Mouse (Mus musculus): Measurements from ENCODE around the gene Rpia. TPM values are rescaled to one million over a fixed set of nuclear protein-coding genes. Genes with fewer than 3 reads are reported as not detected.

The Rpia gene
- polyA plus RNA-seq, 1 experiment from 2014 or later, result 2.3 TPM

DNA sequence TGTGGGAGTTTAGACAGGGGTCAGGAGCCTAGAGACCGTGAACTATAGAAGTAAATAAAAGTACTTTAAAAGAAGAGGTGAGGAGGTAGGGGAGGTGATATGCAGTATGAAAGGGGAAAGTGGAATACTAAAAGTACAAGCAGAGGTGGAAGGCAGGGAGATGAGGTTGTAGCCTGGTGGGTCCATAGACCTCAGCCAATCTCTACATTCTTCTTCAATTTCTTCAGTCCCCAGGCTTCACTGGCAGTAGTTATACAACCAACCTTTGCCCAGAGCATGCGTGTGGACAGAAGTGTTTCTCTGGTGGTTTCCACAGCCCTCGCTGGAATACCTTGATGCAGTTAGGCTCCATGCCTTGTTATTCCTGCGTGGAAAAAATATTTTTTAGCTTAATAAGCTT, 73.9 kb downstream of the Rpia start:
- Histone ChIP-seq H3K27ac (ENCODE audit: low read length) (no peak overlapping the region), H3K4me3 (ENCODE audit: low read length) (no peak overlapping the region), H3K4me2 (replicated peaks; ENCODE audit: low read depth, low read length) (no peak overlapping the region), H3K27me3 (ENCODE audit: insufficient read depth, low read length) (no peaks in the 10 kb centered on the region), H3K9me3 (ENCODE audit: low read length) (no peaks in the 10 kb centered on the region), H3K4me1 (ENCODE audit: insufficient read depth, low read length) (no peaks in the 10 kb centered on the region), H3K36me3 (ENCODE audit: insufficient read depth, low read length) (no peaks in the 10 kb centered on the region), H3K9ac (replicated peaks; ENCODE audit: low read length) (no peak overlapping the region)
- ATAC-seq (ENCODE audit: low FRiP score, low TSS enrichment), result no peak
- WGBS, result 83% methylated on average over 4 of the region's 4 CpGs

DNA sequence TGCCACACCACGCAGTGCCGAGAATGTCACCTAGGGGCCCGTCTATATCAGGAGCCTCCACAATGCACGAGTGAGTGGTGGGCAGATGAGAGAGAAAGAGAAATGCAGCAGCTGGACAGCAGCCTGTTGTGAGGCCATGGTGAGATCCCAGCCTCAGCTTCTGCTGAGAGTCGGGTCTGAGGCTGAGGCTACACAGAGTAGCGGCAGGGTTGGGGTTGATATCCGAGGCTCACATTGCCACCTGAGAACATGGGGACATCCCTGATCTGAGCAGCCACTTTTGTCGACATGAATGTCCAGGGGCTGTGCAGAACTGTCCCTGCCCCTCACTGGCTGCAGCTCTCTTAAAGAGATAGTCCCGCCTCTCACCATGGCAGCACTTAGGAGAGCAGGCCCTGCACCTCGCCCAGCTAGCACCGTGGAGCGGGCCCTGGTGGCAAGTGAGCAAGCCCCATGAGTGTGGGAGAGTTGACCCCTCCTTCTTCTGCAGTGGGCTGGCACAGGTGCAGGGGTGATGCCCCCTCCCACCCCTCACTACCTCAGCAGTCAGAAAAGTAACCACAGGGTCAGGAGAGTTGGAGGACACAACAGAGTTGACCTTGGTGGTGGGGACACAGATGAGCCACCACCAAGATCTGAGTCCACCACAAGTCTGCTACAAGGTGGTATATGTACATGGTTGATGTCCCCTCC, 75.2 kb downstream of the Rpia start:
- no peaks in the 10 kb centered on the region for H3K27me3 ChIP-seq (ENCODE audit: insufficient read depth, low read length)
- no peak overlapping the region for H3K4me2 ChIP-seq (replicated peaks; ENCODE audit: low read depth, low read length)
- H3K4me1 ChIP-seq (ENCODE audit: insufficient read depth, low read length), result no peaks in the 10 kb centered on the region
- H3K27ac ChIP-seq (ENCODE audit: low read length), result no peak overlapping the region
- no peak overlapping the region for H3K9ac ChIP-seq (replicated peaks; ENCODE audit: low read length)
- no peaks in the 10 kb centered on the region for H3K36me3 ChIP-seq (ENCODE audit: insufficient read depth, low read length)
- 72% methylated on average over 12 of the region's 12 CpGs for WGBS
- H3K9me3 ChIP-seq (ENCODE audit: low read length), result no peaks in the 10 kb centered on the region
- ATAC-seq (ENCODE audit: low FRiP score, low TSS enrichment), result no peak
- no peak overlapping the region for H3K4me3 ChIP-seq (ENCODE audit: low read length)

Other genes with a start within 250 kb of the Rpia start
- gene Eif2ak3, start 52.3 kb upstream of the Rpia start, polyA plus RNA-seq (2015; fragmentation: Nextera tagmentation; extraction: Ambion mirVana), result 11.9 and 12.2 TPM in 2 replicates
- not detected in 2 replicates for gene Tex37, start 126.7 kb upstream of the Rpia start, polyA plus RNA-seq (2015; fragmentation: Nextera tagmentation; extraction: Ambion mirVana)
- not detected in 2 replicates for gene Foxi3, start 164.3 kb upstream of the Rpia start, polyA plus RNA-seq (2015; fragmentation: Nextera tagmentation; extraction: Ambion mirVana)

All from kidney, embryonic 16.5 days (tissue).